Mouse (Mus musculus): Measurements from ENCODE around the gene Slc25a54. TPM values are rescaled to one million over a fixed set of nuclear protein-coding genes. Genes with fewer than 3 reads are reported as not detected.

The Slc25a54 gene
- polyA plus RNA-seq, 2 experiments: not detected

DNA sequence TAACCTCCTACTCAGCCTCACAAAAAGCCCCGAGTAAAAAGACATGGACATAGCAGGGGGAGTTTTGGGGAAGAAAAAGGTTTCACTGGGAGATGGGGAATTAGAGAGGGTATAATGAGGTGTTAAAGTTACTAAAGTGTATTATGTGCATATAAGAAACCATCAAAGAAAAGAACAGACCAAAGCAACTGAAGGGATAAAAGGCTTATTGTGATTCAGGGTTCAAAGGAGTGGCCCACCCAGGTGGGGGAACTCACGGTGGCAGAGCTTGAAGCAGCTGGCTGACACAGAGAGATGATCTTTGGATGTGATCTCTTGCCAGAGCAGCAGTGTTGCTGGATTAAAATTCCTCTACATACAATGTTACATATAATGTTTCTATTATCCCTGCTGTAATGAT lies 8.2 kb downstream of the Slc25a54 start:
- no peak for TF ChIP-seq EP300 (IDR thresholded peaks at IDR 0.05; ENCODE audit: low read depth)
- no peak for TF ChIP-seq CTCF (IDR thresholded peaks at IDR 0.05; ENCODE audit: low read depth)
- no peaks in the 10 kb centered on the region for H3K9me3 ChIP-seq (ENCODE audit: control insufficient read depth, low read length)
- 16% methylated on average over 2 of the region's 2 CpGs for WGBS (ENCODE audit: insufficient replicate concordance)
- ATAC-seq (ENCODE audit: insufficient read depth) (no peak), DNase-seq (ENCODE audit: low read depth in 3 of 3, low spot score in 3 of 3) (no peak)
- no peaks in the 10 kb centered on the region for H3K4me1 ChIP-seq (replicated peaks; ENCODE audit: control insufficient read depth in 2 of 2, insufficient read depth in 2 of 2, low read length in 1 of 2)
- no peak overlapping the region for H3K4me2 ChIP-seq (ENCODE audit: low read depth)
- no peaks in the 10 kb centered on the region for H3K36me3 ChIP-seq (replicated peaks; ENCODE audit: control insufficient read depth, insufficient read depth, low read depth)
- H3K27me3 ChIP-seq (ENCODE audit: control insufficient read depth, insufficient read depth, low read length): no peaks in the 10 kb centered on the region
- H3K9ac ChIP-seq (replicated peaks): no peak overlapping the region
- no peak overlapping the region for H3K4me3 ChIP-seq (ENCODE audit: insufficient read depth in 1 of 2, low read depth in 2 of 2, low read length in 2 of 2)
- H3K27ac ChIP-seq: no peak overlapping the region

GRCm38 (mm10) chr3:109104702-109105101 lies 24.4 kb downstream of the Slc25a54 start:
- Histone ChIP-seq H3K27me3 (ENCODE audit: control insufficient read depth, insufficient read depth, low read length) (no peaks in the 10 kb centered on the region), H3K36me3 (replicated peaks; ENCODE audit: control insufficient read depth, insufficient read depth, low read depth) (no peaks in the 10 kb centered on the region), H3K4me3 (ENCODE audit: insufficient read depth in 1 of 2, low read depth in 2 of 2, low read length in 2 of 2) (no peak overlapping the region), H3K4me2 (ENCODE audit: low read depth) (no peak overlapping the region), H3K4me1 (replicated peaks; ENCODE audit: control insufficient read depth in 2 of 2, insufficient read depth in 2 of 2, low read length in 1 of 2) (no peaks in the 10 kb centered on the region), H3K9me3 (ENCODE audit: control insufficient read depth, low read length) (no peaks in the 10 kb centered on the region), H3K27ac (no peak overlapping the region), H3K9ac (replicated peaks) (no peak overlapping the region)
- WGBS (ENCODE audit: insufficient replicate concordance): 55% methylated on average over 8 of the region's 8 CpGs
- ATAC-seq (ENCODE audit: insufficient read depth): no peak
- no peak for DNase-seq (ENCODE audit: low read depth in 3 of 3, low spot score in 3 of 3)
- TF ChIP-seq EP300 (IDR thresholded peaks at IDR 0.05; ENCODE audit: low read depth) (no peak), CTCF (IDR thresholded peaks at IDR 0.05; ENCODE audit: low read depth) (no peak)

- Histone ChIP-seq H3K27me3 (ENCODE audit: control insufficient read depth, insufficient read depth, low read length) (no peaks in the 10 kb centered on the region), H3K27ac (no peak overlapping the region), H3K9me3 (ENCODE audit: control insufficient read depth, low read length) (no peaks in the 10 kb centered on the region), H3K4me3 (ENCODE audit: insufficient read depth in 1 of 2, low read depth in 2 of 2, low read length in 2 of 2) (no peak overlapping the region), H3K36me3 (replicated peaks; ENCODE audit: control insufficient read depth, insufficient read depth, low read depth) (no peaks in the 10 kb centered on the region), H3K4me2 (ENCODE audit: low read depth) (no peak overlapping the region), H3K9ac (replicated peaks) (no peak overlapping the region), H3K4me1 (replicated peaks; ENCODE audit: control insufficient read depth in 2 of 2, insufficient read depth in 2 of 2, low read length in 1 of 2) (no peaks in the 10 kb centered on the region)
- ATAC-seq (ENCODE audit: insufficient read depth) (no peak), DNase-seq (ENCODE audit: low read depth in 3 of 3, low spot score in 3 of 3) (no peak)
- TF ChIP-seq CTCF (IDR thresholded peaks at IDR 0.05; ENCODE audit: low read depth) (no peak), EP300 (IDR thresholded peaks at IDR 0.05; ENCODE audit: low read depth) (no peak)
Observed at GRCm38 (mm10) chr3:109117136-109117535, 36.9 kb downstream of the Slc25a54 start.

GRCm38 (mm10) chr3:109119562-109119961 lies 39.3 kb downstream of the Slc25a54 start:
- Histone ChIP-seq H3K4me1 (replicated peaks; ENCODE audit: control insufficient read depth in 2 of 2, insufficient read depth in 2 of 2, low read length in 1 of 2) (peaks cover 0 to 4% of the 10 kb centered on the region in 2 experiments; a peak in 2 of 4 replicates), H3K27me3 (ENCODE audit: control insufficient read depth, insufficient read depth, low read length) (no peaks in the 10 kb centered on the region), H3K4me3 (ENCODE audit: insufficient read depth in 1 of 2, low read depth in 2 of 2, low read length in 2 of 2) (no peak overlapping the region), H3K36me3 (replicated peaks; ENCODE audit: control insufficient read depth, insufficient read depth, low read depth) (no peaks in the 10 kb centered on the region), H3K4me2 (ENCODE audit: low read depth) (no peak overlapping the region), H3K27ac (no peak overlapping the region), H3K9ac (replicated peaks) (no peak overlapping the region), H3K9me3 (ENCODE audit: control insufficient read depth, low read length) (no peaks in the 10 kb centered on the region)
- WGBS (ENCODE audit: insufficient replicate concordance): 64% methylated on average over 5 of the region's 5 CpGs
- no peak for DNase-seq (ENCODE audit: low read depth in 3 of 3, low spot score in 3 of 3)
- no peak for ATAC-seq (ENCODE audit: insufficient read depth)
- no peak for TF ChIP-seq EP300 (IDR thresholded peaks at IDR 0.05; ENCODE audit: low read depth)
- TF ChIP-seq CTCF (IDR thresholded peaks at IDR 0.05; ENCODE audit: low read depth): no peak

GRCm38 (mm10) chr3:109119973-109120372 lies 39.7 kb downstream of the Slc25a54 start:
- no peak for DNase-seq (ENCODE audit: low read depth in 3 of 3, low spot score in 3 of 3)
- 62% methylated on average over 5 of the region's 5 CpGs for WGBS (ENCODE audit: insufficient replicate concordance)
- Histone ChIP-seq H3K27me3 (ENCODE audit: control insufficient read depth, insufficient read depth, low read length) (no peaks in the 10 kb centered on the region), H3K4me3 (ENCODE audit: insufficient read depth in 1 of 2, low read depth in 2 of 2, low read length in 2 of 2) (no peak overlapping the region), H3K9me3 (ENCODE audit: control insufficient read depth, low read length) (no peaks in the 10 kb centered on the region), H3K27ac (no peak overlapping the region), H3K4me2 (ENCODE audit: low read depth) (no peak overlapping the region), H3K36me3 (replicated peaks; ENCODE audit: control insufficient read depth, insufficient read depth, low read depth) (no peaks in the 10 kb centered on the region), H3K4me1 (replicated peaks; ENCODE audit: control insufficient read depth in 2 of 2, insufficient read depth in 2 of 2, low read length in 1 of 2) (peaks cover 0 to 4% of the 10 kb centered on the region in 2 experiments; a peak in 2 of 4 replicates), H3K9ac (replicated peaks) (no peak overlapping the region)
- TF ChIP-seq CTCF (IDR thresholded peaks at IDR 0.05; ENCODE audit: low read depth) (no peak), EP300 (IDR thresholded peaks at IDR 0.05; ENCODE audit: low read depth) (no peak)
- no peak for ATAC-seq (ENCODE audit: insufficient read depth)

Data from liver, embryonic 14.5 days (tissue).